Mouse (Mus musculus) right cerebral cortex, postnatal 14 days (tissue): Measurements from ENCODE around the gene Prdm15.
A peak's percentile ranks its signal among the peaks of the same experiment; 100 is the strongest.

Experiments
- DNase-seq: peaks from one replicate; pipeline ENCODE4 v3.0.0; 2022

Gene Prdm15

GRCm38 (mm10) chr16:97817414-97817813, 34.2 kb downstream of the Prdm15 start:
- DNase-seq: no peak

DNA sequence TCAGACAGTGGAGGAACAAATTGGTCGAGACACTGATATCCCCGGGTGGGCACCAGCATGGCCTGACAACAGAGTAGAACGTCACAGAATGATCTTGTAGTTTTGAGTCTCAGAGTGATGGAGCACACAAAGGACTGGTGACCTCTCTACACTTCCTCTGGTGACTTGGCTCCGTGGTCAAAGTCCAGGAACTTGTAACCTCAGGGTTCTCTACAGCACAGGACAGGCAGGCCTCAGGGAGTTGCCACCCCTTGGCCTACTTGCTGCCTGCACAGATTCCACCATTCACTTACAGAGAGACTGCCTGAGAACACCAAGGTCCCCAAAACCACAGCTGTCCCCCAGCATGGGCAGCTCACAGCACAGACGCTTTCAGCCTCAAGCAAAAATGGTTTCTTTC, 36.4 kb downstream of the Prdm15 start:
- DNase-seq: no peak

- DNase-seq: no peak
Observed at GRCm38 (mm10) chr16:97814060-97814459, 37.6 kb downstream of the Prdm15 start.

DNA sequence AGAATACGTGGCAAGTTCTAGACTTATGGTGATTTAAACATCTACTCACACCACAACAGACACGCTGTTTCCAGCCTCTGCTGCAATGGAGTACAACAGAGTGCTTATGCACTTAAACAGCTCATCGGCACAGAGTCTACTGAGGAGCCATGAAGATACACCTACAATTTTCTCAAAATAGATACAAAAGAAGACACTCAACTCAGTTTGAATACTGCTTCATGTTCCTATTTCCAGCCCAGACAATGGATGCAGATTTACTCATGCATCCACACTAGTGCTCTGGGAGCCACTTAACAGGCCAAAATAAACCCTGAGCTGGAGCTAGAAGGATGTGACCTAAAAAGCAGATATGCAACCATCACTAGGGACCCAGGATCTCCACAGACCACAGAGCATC, 42.8 kb downstream of the Prdm15 start:
- no peak for DNase-seq

DNA sequence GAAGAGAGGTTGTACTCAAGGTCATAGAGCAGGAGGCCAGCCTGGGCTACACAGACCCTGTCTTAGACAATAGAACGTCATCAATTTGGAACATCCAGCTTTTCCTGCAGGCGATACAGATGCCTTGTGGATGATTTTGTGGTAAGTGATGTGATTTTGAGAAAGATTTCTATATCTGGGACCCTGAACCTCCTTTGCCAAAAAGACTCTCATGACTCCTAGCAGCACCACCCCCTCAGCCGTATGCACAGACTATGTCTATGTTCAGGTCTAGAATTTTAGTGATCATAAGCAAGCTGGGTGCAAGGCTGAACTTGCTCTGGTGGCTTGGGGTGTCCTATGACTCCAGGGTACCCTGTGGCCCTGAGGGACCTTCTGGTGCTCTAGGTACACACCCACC, 46.0 kb downstream of the Prdm15 start:
- no peak for DNase-seq

DNA sequence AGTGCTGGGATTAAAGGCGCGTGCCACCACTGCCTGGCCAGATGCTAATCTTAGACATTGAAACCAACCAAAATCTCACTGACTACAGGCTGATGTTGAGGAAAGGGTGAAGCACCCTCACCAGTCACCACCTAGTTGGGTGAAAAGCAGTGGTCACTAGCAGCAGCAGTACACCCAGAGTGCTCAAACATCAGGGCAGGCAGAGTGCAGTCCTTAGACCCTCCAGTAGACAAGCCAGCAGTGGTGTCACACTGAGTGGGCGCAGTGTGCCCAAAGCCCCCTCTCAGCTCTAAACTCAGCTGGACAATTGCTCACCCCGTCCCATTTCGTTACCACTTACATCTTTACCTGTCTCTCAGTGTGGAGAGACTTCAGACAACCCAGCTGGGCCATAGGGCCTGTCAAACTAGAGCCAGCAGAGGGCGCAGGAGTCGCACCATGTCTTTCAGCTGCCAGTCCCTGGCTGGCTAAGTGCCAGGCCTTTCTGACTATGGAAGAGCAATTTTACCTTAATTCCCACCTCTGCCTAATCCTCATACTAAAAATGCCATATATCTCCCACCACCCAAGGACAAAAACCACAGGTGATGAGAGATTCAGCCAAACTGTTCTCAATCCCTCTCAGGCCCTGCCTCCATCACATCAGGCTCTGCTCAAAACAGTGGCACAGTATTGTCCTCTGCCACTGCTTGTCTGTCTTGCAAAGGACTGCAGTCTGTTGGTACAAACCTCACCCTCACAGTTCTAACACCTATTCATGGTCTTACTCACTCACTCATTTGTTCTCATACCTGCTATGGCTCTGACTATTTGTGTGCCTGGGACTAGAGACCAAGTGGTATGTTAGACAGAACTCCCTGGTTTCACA, 46.7 kb downstream of the Prdm15 start:
- DNase-seq: peak; percentile 94

DNA sequence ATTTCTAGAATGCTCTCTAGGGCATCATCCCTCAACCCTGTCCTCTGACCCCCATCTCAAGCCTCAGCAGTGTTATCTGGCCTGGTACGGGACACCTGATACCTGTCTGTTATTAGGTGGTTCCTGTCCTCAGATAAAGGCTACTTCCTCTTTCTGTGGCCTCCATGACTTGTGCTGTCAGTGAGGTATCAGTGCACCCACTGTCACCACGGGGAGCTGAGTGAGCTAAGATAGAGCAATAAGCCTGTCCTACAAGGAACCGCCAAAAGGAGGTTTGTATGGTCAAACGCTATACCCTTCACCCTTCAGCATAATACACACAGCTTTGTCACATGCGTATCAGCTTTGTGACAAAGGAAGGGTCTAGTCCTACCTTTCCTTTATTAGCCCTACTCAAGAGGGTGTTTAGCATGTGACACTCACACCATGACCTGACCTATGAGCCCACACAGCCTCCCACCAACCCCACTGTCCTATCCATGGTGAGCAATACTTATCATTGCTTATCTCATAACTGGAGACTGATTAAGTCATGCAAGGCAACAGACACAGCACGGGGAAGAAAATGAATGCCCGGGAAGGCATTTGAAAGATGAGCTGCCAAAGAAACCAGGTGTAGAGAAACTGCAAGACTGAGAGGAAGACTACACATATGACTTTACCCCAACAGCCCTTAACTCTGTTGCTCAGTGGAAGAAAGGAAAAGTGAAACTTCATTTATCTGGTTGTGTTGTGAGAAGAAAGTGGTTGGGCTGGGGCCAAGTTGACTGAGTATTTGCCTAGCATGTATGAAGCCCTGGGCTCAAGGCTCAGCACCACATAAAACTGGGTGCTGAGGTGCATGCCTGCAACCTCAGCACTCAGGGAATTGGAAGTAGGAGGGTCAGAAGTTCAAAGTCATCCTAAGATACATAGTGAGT, 53.4 kb downstream of the Prdm15 start:
- no peak for DNase-seq

GRCm38 (mm10) chr16:97797212-97797611, 54.4 kb downstream of the Prdm15 start:
- DNase-seq: no peak

DNA sequence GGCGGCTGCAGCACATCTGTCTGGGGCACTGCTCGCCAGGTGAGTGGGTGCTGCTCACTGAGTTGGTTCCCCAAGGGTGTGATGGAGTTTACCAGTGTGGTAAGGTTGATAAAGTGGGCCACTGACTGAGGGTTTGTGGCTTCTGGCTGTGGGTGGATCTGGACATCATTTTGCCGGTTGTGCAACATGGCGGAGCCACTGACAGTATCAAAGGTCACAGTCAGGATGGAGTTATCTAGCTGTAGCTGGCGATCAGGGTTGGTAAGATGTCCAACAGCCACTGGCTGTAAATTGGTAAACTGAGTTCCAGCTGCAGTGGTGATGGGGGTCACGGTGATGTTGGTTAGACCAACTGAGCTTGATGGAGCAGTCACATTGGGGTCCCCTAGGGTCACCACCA, 57.4 kb downstream of the Prdm15 start:
- no peak for DNase-seq

DNA sequence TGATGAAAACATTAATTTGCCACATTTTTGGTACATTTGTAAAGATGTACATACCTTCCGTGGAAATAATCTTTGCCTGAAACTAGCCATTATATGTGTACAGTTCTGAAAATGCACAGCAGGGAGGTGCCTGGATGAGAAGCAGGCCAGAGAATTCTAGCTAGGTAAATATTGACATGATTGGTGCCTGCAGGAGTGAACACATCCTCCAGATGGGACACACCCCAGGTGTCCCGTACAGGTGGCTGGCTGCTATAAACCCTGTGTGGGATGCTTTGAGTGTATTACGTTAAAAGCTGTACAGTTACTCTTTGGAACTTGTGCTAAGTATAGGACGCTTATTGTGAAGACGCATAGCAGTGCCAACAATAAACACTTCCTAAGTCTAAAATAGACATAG, 68.6 kb downstream of the Prdm15 start:
- no peak for DNase-seq

DNA sequence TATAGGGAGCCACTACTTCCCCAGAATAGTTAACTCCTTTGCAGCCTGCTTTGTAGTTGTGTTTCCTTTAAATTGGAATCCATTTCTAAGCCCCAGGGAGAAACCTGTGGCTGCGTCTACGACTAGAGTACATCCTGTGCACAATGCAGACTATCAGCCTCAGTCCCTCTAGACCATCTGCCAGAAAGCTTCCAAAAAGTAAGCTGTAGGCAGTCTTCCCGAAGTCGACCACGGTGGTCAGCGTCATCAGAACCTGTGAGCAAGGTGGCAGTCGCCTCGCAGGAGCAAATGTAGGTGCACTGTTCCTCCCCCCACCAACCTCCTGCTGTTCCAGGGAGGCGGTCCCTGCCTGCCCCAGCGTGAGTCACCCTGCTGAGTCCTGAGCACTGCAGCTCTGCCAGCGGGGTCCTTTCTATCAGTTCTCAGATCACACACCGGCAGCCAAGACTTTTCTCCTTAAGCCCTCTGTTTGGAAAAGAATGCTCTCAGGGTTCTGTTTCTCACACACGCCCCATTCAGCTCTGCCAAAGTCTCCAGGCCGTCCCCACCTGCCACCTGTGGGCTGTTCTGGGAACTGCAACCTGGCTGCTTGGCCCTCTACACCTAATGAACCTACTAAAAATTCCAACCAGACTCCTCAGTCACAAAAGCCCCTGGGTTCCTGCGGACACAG, 73.2 kb downstream of the Prdm15 start:
- DNase-seq: peak; percentile 76

DNA sequence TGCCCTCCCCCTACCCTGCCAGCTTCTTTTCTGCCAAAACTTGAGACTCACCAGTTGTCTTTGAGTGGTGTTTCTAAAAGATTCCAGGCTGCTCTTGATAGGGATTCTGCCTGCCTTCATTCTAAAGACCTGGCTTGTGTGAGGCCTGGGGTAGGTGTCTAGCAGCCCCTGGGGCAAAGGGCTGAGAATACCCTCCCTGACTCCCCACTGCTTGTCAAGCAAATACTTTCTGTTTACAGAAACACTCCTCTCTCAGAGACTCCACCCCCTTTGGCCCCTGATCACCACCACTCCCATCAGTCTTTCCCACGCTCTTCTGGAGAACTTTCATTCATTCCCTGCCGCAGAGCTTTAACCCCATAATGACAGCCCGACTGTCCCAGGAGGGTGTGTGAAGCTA, 85.1 kb downstream of the Prdm15 start:
- no peak for DNase-seq

- DNase-seq: no peak
Observed at GRCm38 (mm10) chr16:97764626-97765025, 87.0 kb downstream of the Prdm15 start.

GRCm38 (mm10) chr16:97763990-97764340, 87.7 kb downstream of the Prdm15 start:
- DNase-seq: no peak

- no peak for DNase-seq
Observed at GRCm38 (mm10) chr16:97763061-97763989, 88.3 kb downstream of the Prdm15 start, which contains the start of gene Ripk4. Ripk4 (minus strand) TSS chr16:97763787.

GRCm38 (mm10) chr16:97761782-97762181, 89.9 kb downstream of the Prdm15 start:
- DNase-seq: no peak

- no peak for DNase-seq
Observed at GRCm38 (mm10) chr16:97759681-97760080, 92.0 kb downstream of the Prdm15 start.

DNA sequence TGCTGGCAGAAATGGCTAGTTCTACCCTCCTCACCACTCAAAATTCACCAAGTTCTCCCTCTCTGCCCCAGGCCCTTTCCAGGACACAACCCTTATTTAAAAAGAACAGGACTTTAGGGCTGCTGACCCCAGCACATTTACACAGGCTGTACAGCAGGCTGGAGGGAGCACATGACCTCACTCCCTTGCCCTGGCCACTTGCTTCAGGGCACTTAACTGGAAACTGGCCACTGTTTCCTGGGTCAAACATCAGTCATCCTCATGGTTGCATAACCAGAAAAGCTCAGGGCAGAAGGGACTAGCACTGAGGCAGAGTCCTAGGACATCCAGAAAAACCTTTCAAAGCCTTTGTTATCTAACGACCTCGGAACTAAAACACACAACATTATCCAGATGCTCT, 93.4 kb downstream of the Prdm15 start:
- DNase-seq: no peak

GRCm38 (mm10) chr16:97756460-97756859, 95.2 kb downstream of the Prdm15 start:
- DNase-seq: no peak

GRCm38 (mm10) chr16:97752316-97752941, 99.2 kb downstream of the Prdm15 start:
- DNase-seq: no peak

DNA sequence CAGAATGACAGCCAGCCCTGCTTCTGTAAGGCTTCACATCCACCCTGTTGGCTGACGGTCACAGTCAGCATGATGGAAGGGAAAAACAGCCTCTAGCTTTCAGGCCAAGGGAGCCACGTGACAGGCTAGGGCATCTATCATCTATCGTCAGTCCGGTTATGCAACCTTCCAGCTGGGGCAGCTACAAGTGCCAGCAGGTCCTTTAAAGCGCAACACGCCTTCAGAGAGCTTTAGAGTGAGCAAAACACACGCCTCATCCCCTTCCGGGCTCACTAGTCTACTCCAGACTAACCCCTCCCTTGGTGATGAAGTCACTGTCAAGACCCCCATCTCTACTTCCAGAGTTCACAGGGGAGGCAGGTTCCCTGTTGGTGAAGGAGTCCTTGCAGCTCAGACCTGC, 99.8 kb downstream of the Prdm15 start:
- DNase-seq: no peak

DNA sequence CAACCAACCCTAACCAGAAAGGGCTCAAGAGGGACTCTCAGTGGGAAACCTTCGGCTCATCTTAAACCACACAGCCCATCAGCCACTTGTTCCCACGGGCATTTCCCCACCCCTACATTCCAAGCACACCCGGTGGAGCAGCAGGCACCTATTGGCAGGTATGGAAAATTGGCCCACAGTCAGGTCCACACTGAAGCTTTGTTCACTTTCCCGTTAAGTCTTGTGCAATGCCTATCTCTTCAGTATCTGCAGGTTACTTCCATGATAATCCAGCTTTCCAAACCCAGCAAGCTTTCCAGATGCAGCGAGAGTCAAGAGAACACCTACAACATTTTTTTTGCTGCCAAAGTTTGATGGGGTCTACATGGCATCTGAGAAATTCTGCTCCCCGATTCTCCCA, 103.2 kb downstream of the Prdm15 start:
- no peak for DNase-seq
